Mouse (Mus musculus) embryo, embryonic 9.5 days (tissue): ENCODE data around the gene Ddx39.

Source experiments
- DNase-seq: peaks from one replicate; pipeline ENCODE4 v3.0.0-alpha.2; 2017; ENCODE audit errors: extremely low spot score

The Ddx39 gene

GRCm38 (mm10) chr8:83715031-83715690, at the start of gene Ddx39:
Ddx39 (plus strand) TSS chr8:83715177.
- DNase-seq: peak; percentile 95

GRCm38 (mm10) chr8:83665969-83666865, 48.8 kb upstream of the Ddx39 start, which contains the start of gene Ptger1:
Ptger1 (plus strand) TSS chr8:83666678.
- DNase-seq: peak; percentile 5

- DNase-seq: no peak
These were observed 48.1 kb upstream of the Ddx39 start for GRCm38 (mm10) chr8:83666866-83667234.

- DNase-seq: no peak
These were observed 47.5 kb upstream of the Ddx39 start for GRCm38 (mm10) chr8:83667526-83667925.

- peak; percentile 84 for DNase-seq
These were observed 46.7 kb upstream of the Ddx39 start for GRCm38 (mm10) chr8:83668010-83668916.

- DNase-seq: no peak
These were observed 46.0 kb upstream of the Ddx39 start for GRCm38 (mm10) chr8:83669013-83669412.

- no peak for DNase-seq
These were observed 42.0 kb upstream of the Ddx39 start for GRCm38 (mm10) chr8:83672936-83673335.

GRCm38 (mm10) chr8:83674497-83674896, 40.5 kb upstream of the Ddx39 start:
- no peak for DNase-seq

- DNase-seq: no peak
These were observed 35.1 kb upstream of the Ddx39 start for GRCm38 (mm10) chr8:83679866-83680265.

GRCm38 (mm10) chr8:83680603-83681002, 34.4 kb upstream of the Ddx39 start:
- DNase-seq: no peak

- DNase-seq: peak; percentile 62
These were observed 33.9 kb upstream of the Ddx39 start for GRCm38 (mm10) chr8:83681099-83681498.

- no peak for DNase-seq
These were observed 30.5 kb upstream of the Ddx39 start for GRCm38 (mm10) chr8:83684517-83684916.

GRCm38 (mm10) chr8:83689264-83689663, 25.7 kb upstream of the Ddx39 start:
- DNase-seq: no peak

GRCm38 (mm10) chr8:83693609-83694236, 21.3 kb upstream of the Ddx39 start:
- DNase-seq: no peak

GRCm38 (mm10) chr8:83694369-83695160, 20.4 kb upstream of the Ddx39 start:
- DNase-seq: no peak

GRCm38 (mm10) chr8:83695351-83696106, 19.4 kb upstream of the Ddx39 start:
- DNase-seq: no peak

GRCm38 (mm10) chr8:83697374-83698220, 17.4 kb upstream of the Ddx39 start:
- DNase-seq: no peak

- peak; percentile 35 for DNase-seq
These were observed 16.7 kb upstream of the Ddx39 start for GRCm38 (mm10) chr8:83698291-83698660.
